Mouse (Mus musculus) intestine, embryonic 15.5 days (tissue): ENCODE results near the gene Aanat. TPM values are rescaled to one million over a fixed set of nuclear protein-coding genes. Genes with fewer than 3 reads are reported as not detected.

Experiments
- ATAC-seq: fragments of 200-750 bp; cut with Nextera tagmentation; 2 replicates; pipeline ENCODE4 v1.8.0; 2017; ENCODE audit warnings: moderate TSS enrichment, moderate library complexity
- H3K27ac ChIP-seq: fragments of 300-500 bp; sonication (generic); 2 replicates; pipeline ENCODE4 v1.5.1; 2015; ENCODE audit warnings: mild to moderate bottlenecking, inconsistent platforms
- H3K27me3 ChIP-seq: fragments of 300-500 bp; sonication (generic); replicated peaks from 2 replicates; pipeline ENCODE4 v1.6.1; 2015; ENCODE audit warnings: inconsistent platforms
- H3K36me3 ChIP-seq: fragments of 300-500 bp; sonication (generic); 2 replicates; pipeline ENCODE4 v1.6.1; 2015; ENCODE audit warnings: inconsistent platforms
- H3K4me1 ChIP-seq: fragments of 300-500 bp; sonication (generic); replicated peaks from 2 replicates; pipeline ENCODE4 v1.6.1; 2015; ENCODE audit warnings: inconsistent platforms
- H3K4me2 ChIP-seq: fragments of 300-500 bp; sonication (generic); replicated peaks from 2 replicates; pipeline ENCODE4 v1.6.1; 2015; ENCODE audit warnings: mild to moderate bottlenecking, inconsistent platforms
- H3K4me3 ChIP-seq: fragments of 300-500 bp; sonication (generic); replicated peaks from 2 replicates; pipeline ENCODE4 v1.5.1; 2015; ENCODE audit warnings: inconsistent platforms
- H3K9ac ChIP-seq: fragments of 300-500 bp; sonication (generic); 2 replicates; pipeline ENCODE4 v1.6.1; 2015; ENCODE audit warnings: inconsistent platforms
- H3K9me3 ChIP-seq: fragments of 300-500 bp; sonication (generic); 2 replicates; pipeline ENCODE4 v1.6.1; 2016; ENCODE audit warnings: inconsistent platforms
- WGBS: fragments of 180-500 bp; shearing (Covaris S2); methylation state at CpG from one replicate; pipeline ENCODE4 v1.1.7; 2015; 5-methylcytosine and 5-hydroxymethylcytosine counted together
- polyA plus RNA-seq: library from polyadenylated mRNA; unstranded; fragments of >200 nt; fragmentation: Nextera tagmentation; extraction: Ambion mirVana; gene quantifications from 2 replicates; pipeline ENCODE4 v1.2.1, GENCODE M21; 2015

Gene Aanat
- polyA plus RNA-seq, 1 experiment from 2014 or later: not detected

DNA sequence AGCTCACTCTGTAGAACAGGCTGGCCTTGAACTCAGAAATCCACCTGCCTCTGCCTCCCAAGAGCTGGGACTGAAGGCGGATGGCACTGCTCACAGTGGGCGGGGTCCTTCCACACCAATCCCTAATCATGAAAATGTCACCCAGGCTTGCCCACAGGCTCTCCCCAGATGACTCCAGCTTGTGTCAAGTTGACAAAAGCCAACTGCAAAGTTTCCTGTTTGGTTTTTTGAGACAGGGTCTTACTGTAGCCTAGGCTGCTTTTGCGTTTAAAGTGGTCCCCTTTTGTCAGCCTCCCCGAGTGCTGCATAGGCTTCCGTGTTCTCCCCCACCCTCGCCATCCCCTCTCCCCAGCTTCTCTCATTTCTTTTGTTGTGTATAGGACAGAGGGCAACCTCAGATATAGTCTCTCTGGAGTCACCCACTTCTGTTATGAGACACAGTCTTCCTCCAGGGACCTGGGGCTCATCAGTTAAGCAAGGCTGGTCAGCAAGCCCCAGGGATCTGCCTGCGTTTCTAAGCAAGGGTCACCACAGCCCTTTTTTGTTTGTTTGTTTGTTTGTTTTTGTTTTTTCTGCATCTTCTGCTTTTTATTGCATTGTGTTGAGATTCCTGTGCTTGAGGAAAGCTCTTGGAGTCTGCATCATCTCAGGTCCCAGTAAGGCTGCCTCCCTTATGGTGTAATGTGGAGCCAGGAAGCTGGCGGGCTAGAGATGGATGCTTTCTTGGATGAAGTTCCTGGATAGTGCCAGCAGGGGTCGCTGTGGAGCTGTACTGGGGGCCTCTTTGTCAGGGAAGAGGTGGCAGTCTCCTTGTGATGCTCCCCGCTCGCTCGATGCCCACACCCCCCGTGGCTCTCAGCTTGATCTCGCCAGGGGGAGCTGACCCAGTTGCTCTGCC, 56.7 kb downstream of the Aanat start:
- peak overlapping the region; percentile 45 for H3K4me2 ChIP-seq
- peak; percentile 72 for ATAC-seq

DNA sequence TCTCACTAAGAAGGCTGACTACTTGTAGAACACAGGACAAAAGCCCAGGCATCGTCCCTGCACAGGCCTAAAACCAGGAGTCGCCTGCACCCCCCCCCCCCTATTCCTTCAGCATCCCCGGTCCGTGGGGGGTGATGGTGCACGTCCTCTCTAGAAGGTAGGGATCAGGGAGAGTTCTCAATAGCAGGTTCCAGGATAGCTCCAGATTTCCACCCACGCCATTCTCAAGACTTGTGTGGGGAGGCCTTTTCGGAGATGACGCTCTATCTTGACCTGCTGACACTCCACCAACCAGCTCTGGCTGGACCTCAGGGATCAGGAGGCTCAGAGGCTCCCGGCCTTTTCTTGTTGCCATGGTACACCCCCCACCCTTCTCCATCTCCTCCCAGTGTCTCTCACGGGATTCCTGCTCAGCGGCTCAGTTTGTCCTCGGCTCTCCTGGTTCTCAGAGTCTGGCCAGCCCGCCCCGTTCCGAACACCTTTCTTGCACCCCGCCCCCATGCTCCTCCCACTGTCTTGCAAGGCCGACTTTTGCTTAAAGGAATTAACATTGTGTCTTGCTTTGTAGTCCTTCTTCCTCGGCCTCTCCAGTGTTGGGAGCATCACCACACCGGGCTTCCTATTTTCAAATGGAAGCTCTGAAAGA, 57.5 kb downstream of the Aanat start:
- no peaks in the 10 kb centered on the region for H3K36me3 ChIP-seq
- H3K4me3 ChIP-seq: no peak overlapping the region; the same call in 1 of the 2 replicates
- H3K4me2 ChIP-seq: peak overlapping the region; percentile 45
- 0 out of 2 replicates have a peak overlapping the region, but pooled peaks have one; percentile 33 for H3K27ac ChIP-seq
- H3K27me3 ChIP-seq: 0 out of 2 replicates have a peak, but pooled peaks cover 2% of the 10 kb centered on the region
- H3K9ac ChIP-seq: no peak overlapping the region
- WGBS: 21% methylated on average over 19 of the region's 19 CpGs
- peak; percentile 29 for ATAC-seq
- peaks cover 38% of the 10 kb centered on the region for H3K4me1 ChIP-seq
- H3K9me3 ChIP-seq: no peaks in the 10 kb centered on the region

More for the DNA sequence above, 56.7 kb downstream of the Aanat start:
- Histone ChIP-seq H3K9me3 (no peaks in the 10 kb centered on the region), H3K9ac (no peak overlapping the region), H3K27ac (no peak overlapping the region), H3K36me3 (no peaks in the 10 kb centered on the region), H3K4me1 (peaks cover 30% of the 10 kb centered on the region), H3K4me3 (no peak overlapping the region; the same call in 1 of the 2 replicates), H3K27me3 (0 out of 2 replicates have a peak, but pooled peaks cover 2% of the 10 kb centered on the region)
- 35% methylated on average over 14 of the region's 14 CpGs for WGBS

DNA sequence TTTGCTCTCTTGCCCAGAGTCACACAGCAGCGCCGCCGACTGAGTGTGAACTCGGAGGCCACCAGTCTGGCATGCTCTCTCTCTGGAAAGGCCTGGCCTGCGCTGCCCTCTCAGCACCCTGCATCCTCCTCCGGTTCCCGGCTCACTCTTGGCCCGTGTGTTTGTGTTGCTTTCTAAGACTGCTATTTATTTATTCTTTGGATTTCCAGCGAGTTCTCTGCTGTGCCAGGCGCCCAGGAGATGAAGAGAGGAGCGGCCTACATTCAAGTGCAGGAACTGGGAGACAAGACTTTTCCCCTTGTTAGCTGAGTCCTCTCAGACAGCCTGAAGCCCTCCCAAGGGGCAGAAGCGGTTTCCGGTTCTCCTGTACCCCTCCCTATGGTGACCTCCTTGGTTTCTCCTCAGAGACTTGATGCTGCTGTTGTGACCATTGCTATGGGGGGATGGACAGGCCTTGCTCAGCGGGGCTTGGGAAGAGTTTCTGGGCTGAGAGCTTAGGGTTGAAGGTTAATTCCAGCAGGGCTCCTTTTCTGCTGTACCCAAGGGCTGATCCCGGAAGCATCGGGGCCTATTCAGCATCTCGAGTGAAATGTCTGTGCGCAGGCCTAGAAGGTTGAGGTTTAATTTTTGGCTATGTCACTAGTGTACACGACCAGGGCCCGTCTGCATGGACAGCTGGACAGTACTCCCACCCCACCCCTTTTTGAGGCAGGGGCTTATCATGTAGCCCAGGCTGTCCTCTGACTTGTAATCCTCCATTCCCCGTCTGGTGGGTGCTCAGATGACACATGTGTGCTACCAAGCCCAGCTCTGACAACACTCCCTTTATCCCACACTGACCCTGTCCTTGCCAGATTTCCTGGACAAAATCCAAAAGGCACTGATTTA, 58.2 kb downstream of the Aanat start:
- H3K27me3 ChIP-seq: 0 out of 2 replicates have a peak, but pooled peaks cover 2% of the 10 kb centered on the region
- no peaks in the 10 kb centered on the region for H3K36me3 ChIP-seq
- 0 out of 2 replicates have a peak overlapping the region, but pooled peaks have one; percentile 45 for H3K4me2 ChIP-seq
- peaks cover 43% of the 10 kb centered on the region for H3K4me1 ChIP-seq
- WGBS: 54% methylated on average over 21 of the region's 21 CpGs
- no peak overlapping the region for H3K9ac ChIP-seq
- H3K9me3 ChIP-seq: no peaks in the 10 kb centered on the region
- 0 out of 2 replicates have a peak overlapping the region, but pooled peaks have one; percentile 33 for H3K27ac ChIP-seq
- no peak overlapping the region for H3K4me3 ChIP-seq
- no peak for ATAC-seq

DNA sequence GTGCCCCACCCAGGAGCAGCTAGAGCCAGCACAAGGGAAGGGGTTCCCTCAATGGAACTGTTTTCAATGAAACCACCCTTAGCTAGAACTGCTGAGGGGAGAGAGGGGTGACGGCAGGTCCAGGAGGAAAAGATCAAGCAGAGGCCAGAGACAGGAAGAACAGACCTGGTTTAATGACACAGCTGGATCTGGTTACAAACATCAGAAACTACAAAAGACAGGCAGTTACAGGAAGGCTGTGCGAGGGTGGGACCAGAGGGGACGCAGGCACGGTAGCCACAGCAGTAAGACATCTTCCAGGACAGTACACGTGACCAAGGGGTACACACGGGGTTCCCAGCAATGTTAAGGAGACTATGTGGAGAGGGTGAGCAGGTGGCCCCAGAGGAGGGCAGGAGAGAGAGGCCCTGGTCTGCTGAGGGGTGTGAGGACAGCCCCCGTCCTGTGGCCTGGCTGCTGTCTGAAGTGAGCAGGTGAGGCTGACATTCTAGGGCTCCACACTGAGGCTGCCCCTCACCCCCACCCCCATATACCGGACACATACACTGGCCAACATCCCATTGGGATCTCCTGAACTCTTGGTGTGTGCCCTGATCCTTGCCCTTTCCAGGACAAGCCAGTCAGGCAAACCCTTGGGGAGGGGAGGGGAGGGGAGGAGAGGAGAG, 59.3 kb downstream of the Aanat start:
- no peak overlapping the region for H3K4me2 ChIP-seq
- ATAC-seq: no peak
- H3K9ac ChIP-seq: no peak overlapping the region
- no peak overlapping the region for H3K4me3 ChIP-seq
- peaks cover 43% of the 10 kb centered on the region for H3K4me1 ChIP-seq
- H3K27me3 ChIP-seq: 0 out of 2 replicates have a peak, but pooled peaks cover 2% of the 10 kb centered on the region
- no peak overlapping the region for H3K27ac ChIP-seq
- H3K36me3 ChIP-seq: no peaks in the 10 kb centered on the region
- no peaks in the 10 kb centered on the region for H3K9me3 ChIP-seq
- WGBS: 50% methylated on average over 8 of the region's 8 CpGs

DNA sequence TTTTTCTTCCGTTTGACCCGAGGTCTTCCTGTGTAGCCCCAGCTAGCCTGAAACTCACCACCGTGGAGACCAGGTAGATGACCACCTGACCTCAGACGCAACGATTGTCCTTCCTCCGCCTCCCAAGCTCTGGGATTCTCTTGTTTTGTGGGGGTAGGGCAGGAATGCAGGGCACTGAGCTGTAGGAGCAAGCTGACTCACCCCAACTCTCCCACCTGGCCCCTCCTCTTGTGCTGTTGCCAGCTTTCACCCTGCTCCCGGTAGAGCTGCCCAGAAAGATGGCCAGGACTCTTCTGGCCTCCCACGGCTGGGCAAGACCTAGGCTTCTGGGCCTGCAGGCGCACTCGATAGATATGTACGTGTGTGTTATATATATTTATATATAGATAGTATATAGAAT, 59.9 kb downstream of the Aanat start:
- WGBS: 69% methylated on average over 11 of the region's 11 CpGs
- Histone ChIP-seq H3K4me1 (peaks cover 43% of the 10 kb centered on the region), H3K9ac (no peak overlapping the region)

DNA sequence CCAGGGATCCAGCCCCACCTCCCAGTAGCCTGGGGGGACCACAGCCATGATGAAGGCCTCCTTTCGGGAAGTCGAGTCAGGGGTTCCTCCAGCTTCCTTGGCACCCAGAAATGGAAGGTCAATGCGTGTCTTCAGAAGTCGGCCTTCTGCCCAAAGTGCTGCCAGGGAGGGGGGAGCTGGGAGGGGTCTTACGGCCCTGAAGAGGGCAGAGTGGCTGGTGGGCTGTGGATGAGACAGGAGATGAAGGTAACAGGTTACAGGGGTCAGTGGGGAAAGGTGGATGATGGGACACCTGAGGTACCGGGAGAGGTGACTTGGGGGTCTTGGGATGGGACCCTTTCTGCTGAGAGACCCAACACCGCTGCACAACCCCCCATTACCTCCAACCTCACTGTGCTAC, 60.5 kb downstream of the Aanat start:
- 0 out of 2 replicates have a peak, but pooled peaks cover 2% of the 10 kb centered on the region for H3K27me3 ChIP-seq
- ATAC-seq: no peak
- no peak overlapping the region for H3K4me2 ChIP-seq
- no peaks in the 10 kb centered on the region for H3K36me3 ChIP-seq
- peaks cover 43% of the 10 kb centered on the region for H3K4me1 ChIP-seq
- H3K9ac ChIP-seq: no peak overlapping the region
- WGBS: 89% methylated on average over 7 of the region's 7 CpGs
- no peaks in the 10 kb centered on the region for H3K9me3 ChIP-seq
- H3K4me3 ChIP-seq: no peak overlapping the region
- H3K27ac ChIP-seq: peak overlapping the region; percentile 85; the same call in 1 of the 2 replicates

More for the DNA sequence above, 59.9 kb downstream of the Aanat start:
- ATAC-seq: no peak
- H3K4me2 ChIP-seq: no peak overlapping the region
- H3K4me3 ChIP-seq: no peak overlapping the region
- no peak overlapping the region for H3K27ac ChIP-seq
- no peaks in the 10 kb centered on the region for H3K36me3 ChIP-seq
- H3K27me3 ChIP-seq: 0 out of 2 replicates have a peak, but pooled peaks cover 2% of the 10 kb centered on the region
- no peaks in the 10 kb centered on the region for H3K9me3 ChIP-seq

Other genes with a start within 250 kb of the Aanat start
- gene Rnf157, start 173.4 kb upstream of the Aanat start, polyA plus RNA-seq: 16.4 and 18.2 TPM in 2 replicates
- gene Ubald2, start 152.3 kb upstream of the Aanat start, polyA plus RNA-seq: 48.8 and 50.7 TPM in 2 replicates
- gene Qrich2, start 120.2 kb upstream of the Aanat start, polyA plus RNA-seq: 0.30 TPM in 1 of 2 replicates, not detected in the other
- gene Prpsap1, start 92.2 kb upstream of the Aanat start, polyA plus RNA-seq: 210 and 225 TPM in 2 replicates
- gene Sphk1, start 55.5 kb upstream of the Aanat start, polyA plus RNA-seq: 5.4 and 6.4 TPM in 2 replicates
- 8.4 and 8.8 TPM in 2 replicates for gene Ube2o, start 5.0 kb upstream of the Aanat start, polyA plus RNA-seq
- gene Rhbdf2, start 40.6 kb downstream of the Aanat start, polyA plus RNA-seq: 8.4 and 8.9 TPM in 2 replicates
- 1.0 and 1.3 TPM in 2 replicates for gene Prcd, start 67.1 kb downstream of the Aanat start, polyA plus RNA-seq
- gene Cygb, start 67.9 kb downstream of the Aanat start, polyA plus RNA-seq: 12.5 and 12.9 TPM in 2 replicates
- not detected in 2 replicates for gene St6galnac1, start 189.1 kb downstream of the Aanat start, polyA plus RNA-seq
- 25.5 and 27.9 TPM in 2 replicates for gene Mxra7, start 241.6 kb downstream of the Aanat start, polyA plus RNA-seq